Mouse (Mus musculus): ENCODE results near the gene Syt6. TPM values are rescaled to one million over a fixed set of nuclear protein-coding genes. Genes with fewer than 3 reads are reported as not detected.

Gene Syt6
- polyA plus RNA-seq, 1 experiment from 2014 or later: 0.51 TPM

- WGBS: 10% methylated on average over 22 of the region's 22 CpGs
- peaks cover 31% of the 10 kb centered on the region for H3K4me1 ChIP-seq
- DNase-seq (ENCODE audit: low spot score): no peak
- no peak overlapping the region for H3K27ac ChIP-seq
- peak overlapping the region; percentile 72 for H3K4me3 ChIP-seq
- H3K36me3 ChIP-seq: no peaks in the 10 kb centered on the region
- H3K27me3 ChIP-seq (ENCODE audit: insufficient read depth, poor library complexity, severe bottlenecking): peaks cover 87% of the 10 kb centered on the region
- H3K9me3 ChIP-seq: no peaks in the 10 kb centered on the region
These were observed 370 bp upstream of the Syt6 start for GRCm38 (mm10) chr3:103574566-103575155.

DNA sequence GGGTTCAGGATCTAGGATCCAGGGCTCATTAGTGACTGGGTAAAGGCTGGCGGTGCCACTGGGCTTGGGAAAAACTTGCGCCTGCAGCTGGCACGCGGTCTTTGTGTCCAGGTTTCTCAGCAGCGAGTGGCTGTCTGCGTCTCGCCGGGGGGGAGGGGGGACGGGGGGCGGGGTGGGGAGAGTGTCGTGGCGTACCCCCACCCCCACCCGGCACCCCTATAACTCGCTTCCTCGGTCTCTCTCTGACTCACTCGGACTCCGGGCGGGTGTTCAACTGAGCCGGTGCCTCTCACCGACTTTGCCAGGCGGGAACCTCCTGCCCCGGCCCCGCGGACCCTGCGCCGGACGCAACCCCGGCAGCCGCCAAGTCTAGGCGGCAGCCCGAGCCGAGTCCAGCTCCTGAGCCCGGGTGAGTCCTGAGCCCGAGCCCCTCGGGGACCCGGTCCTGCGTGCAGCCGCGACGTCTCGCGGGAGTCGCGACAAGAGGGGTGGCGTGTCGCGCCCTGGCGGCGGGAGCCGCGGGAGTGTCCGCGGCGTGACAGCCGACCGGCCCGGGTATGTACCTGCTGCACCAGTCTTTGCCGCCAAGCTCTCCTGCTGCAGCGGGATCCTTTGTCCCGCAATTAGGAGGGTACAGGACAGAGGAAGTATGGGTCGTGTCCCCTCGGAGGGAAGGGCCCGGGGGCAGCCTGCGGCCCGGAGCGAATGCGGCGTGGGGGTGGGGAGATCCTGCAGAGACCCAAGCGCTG is 1.0 kb downstream of the Syt6 start:
- Histone ChIP-seq H3K27me3 (ENCODE audit: insufficient read depth, poor library complexity, severe bottlenecking) (peaks cover 87% of the 10 kb centered on the region), H3K36me3 (no peaks in the 10 kb centered on the region), H3K4me3 (peak overlapping the region; percentile 72), H3K9me3 (no peaks in the 10 kb centered on the region), H3K27ac (peak overlapping the region; percentile 62), H3K4me1 (peaks cover 31% of the 10 kb centered on the region)
- DNase-seq (ENCODE audit: low spot score): no peak
- WGBS: under 1% methylated on average over 67 of the region's 69 CpGs

GRCm38 (mm10) chr3:103587136-103587535 is 12.1 kb downstream of the Syt6 start:
- no peaks in the 10 kb centered on the region for H3K9me3 ChIP-seq

GRCm38 (mm10) chr3:103587672-103588071 is 12.6 kb downstream of the Syt6 start:
- no peaks in the 10 kb centered on the region for H3K36me3 ChIP-seq
- H3K9me3 ChIP-seq: no peaks in the 10 kb centered on the region
- no peaks in the 10 kb centered on the region; the same call in 1 of the 2 replicates for H3K27me3 ChIP-seq (ENCODE audit: insufficient read depth, poor library complexity, severe bottlenecking)
- H3K4me1 ChIP-seq: peaks cover 4% of the 10 kb centered on the region; the same call in 1 of the 2 replicates
- no peak overlapping the region for H3K4me3 ChIP-seq
- no peak for DNase-seq (ENCODE audit: low spot score)
- no peak overlapping the region for H3K27ac ChIP-seq
- WGBS: 83% methylated on average over 5 of the region's 5 CpGs

More at GRCm38 (mm10) chr3:103587136-103587535, 12.1 kb downstream of the Syt6 start:
- Histone ChIP-seq H3K36me3 (no peaks in the 10 kb centered on the region), H3K27me3 (ENCODE audit: insufficient read depth, poor library complexity, severe bottlenecking) (peaks cover 2% of the 10 kb centered on the region; the same call in 1 of the 2 replicates), H3K4me3 (no peak overlapping the region), H3K4me1 (peaks cover 4% of the 10 kb centered on the region; the same call in 1 of the 2 replicates), H3K27ac (no peak overlapping the region)
- DNase-seq (ENCODE audit: low spot score): no peak
- WGBS: 89% methylated on average over 17 of the region's 17 CpGs

DNA sequence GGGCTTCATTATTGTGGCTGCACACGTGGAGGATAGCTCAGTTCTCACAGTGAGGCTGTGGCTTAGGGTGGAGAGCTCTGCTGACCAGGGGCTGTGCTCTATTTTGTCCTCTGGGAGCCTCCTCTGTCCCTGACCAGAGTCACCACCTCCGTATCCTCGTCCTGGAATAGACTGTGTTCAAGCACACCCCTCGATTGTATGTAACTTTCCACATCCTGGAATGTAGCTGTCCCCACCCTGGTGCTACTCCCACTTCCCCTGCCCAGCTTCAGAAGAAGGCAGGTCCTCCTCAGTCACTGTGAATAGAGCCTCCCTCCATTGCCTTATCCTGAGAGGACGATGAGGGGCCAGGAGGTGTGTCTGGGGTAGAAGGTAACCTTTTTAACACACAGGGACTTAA is 14.6 kb downstream of the Syt6 start:
- Histone ChIP-seq H3K4me3 (no peak overlapping the region), H3K27me3 (ENCODE audit: insufficient read depth, poor library complexity, severe bottlenecking) (no peaks in the 10 kb centered on the region; the same call in 1 of the 2 replicates), H3K36me3 (no peaks in the 10 kb centered on the region), H3K9me3 (no peaks in the 10 kb centered on the region), H3K4me1 (peaks cover 4% of the 10 kb centered on the region; the same call in 1 of the 2 replicates), H3K27ac (no peak overlapping the region)
- WGBS: 60% methylated on average over 5 of the region's 5 CpGs
- DNase-seq (ENCODE audit: low spot score): no peak

GRCm38 (mm10) chr3:103592636-103593035 is 17.6 kb downstream of the Syt6 start:
- no peak for DNase-seq (ENCODE audit: low spot score)
- peaks cover 4% of the 10 kb centered on the region; the same call in 1 of the 2 replicates for H3K4me1 ChIP-seq
- 91% methylated on average over 5 of the region's 5 CpGs for WGBS
- no peaks in the 10 kb centered on the region for H3K36me3 ChIP-seq
- no peak overlapping the region for H3K4me3 ChIP-seq
- no peak overlapping the region for H3K27ac ChIP-seq
- no peaks in the 10 kb centered on the region for H3K9me3 ChIP-seq
- H3K27me3 ChIP-seq (ENCODE audit: insufficient read depth, poor library complexity, severe bottlenecking): no peaks in the 10 kb centered on the region; the same call in 1 of the 2 replicates

GRCm38 (mm10) chr3:103593631-103594030 is 18.6 kb downstream of the Syt6 start:
- peaks cover 4% of the 10 kb centered on the region; the same call in 1 of the 2 replicates for H3K4me1 ChIP-seq
- DNase-seq (ENCODE audit: low spot score): no peak
- no peak overlapping the region for H3K27ac ChIP-seq
- H3K36me3 ChIP-seq: no peaks in the 10 kb centered on the region
- H3K4me3 ChIP-seq: no peak overlapping the region
- no peaks in the 10 kb centered on the region for H3K9me3 ChIP-seq
- no peaks in the 10 kb centered on the region for H3K27me3 ChIP-seq (ENCODE audit: insufficient read depth, poor library complexity, severe bottlenecking)
- 75% methylated on average over 5 of the region's 5 CpGs for WGBS

- Histone ChIP-seq H3K9me3 (no peaks in the 10 kb centered on the region), H3K4me1 (no peaks in the 10 kb centered on the region), H3K27me3 (ENCODE audit: insufficient read depth, poor library complexity, severe bottlenecking) (0 out of 2 replicates have a peak, but pooled peaks cover 3% of the 10 kb centered on the region), H3K4me3 (no peak overlapping the region), H3K27ac (no peak overlapping the region), H3K36me3 (no peaks in the 10 kb centered on the region)
- WGBS: 76% methylated on average over 7 of the region's 7 CpGs
- DNase-seq (ENCODE audit: low spot score): no peak
These were observed 20.3 kb downstream of the Syt6 start for GRCm38 (mm10) chr3:103595271-103595810.

DNA sequence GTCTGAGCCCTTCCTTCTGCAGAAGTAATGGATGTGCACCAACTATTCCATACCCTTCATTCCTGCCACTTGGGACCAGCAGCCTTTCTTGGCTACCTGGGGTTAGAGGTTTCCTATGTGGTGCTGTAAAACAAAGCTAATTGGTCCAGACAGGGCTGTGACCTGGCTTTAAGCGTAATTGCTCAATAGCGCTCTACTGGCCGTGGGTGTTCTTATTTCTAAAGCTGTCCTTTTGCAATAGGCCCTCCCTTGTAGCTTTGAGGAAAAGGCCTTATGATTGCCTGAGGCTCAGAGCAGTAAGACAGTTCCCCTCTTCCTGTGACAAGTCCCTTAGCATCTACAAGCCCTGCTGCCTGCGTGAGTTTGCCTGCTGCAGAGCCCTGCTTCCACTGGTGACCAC is 22.6 kb downstream of the Syt6 start:
- Histone ChIP-seq H3K27me3 (ENCODE audit: insufficient read depth, poor library complexity, severe bottlenecking) (0 out of 2 replicates have a peak, but pooled peaks cover 3% of the 10 kb centered on the region), H3K4me1 (peaks cover 6% of the 10 kb centered on the region; the same call in 1 of the 2 replicates), H3K36me3 (no peaks in the 10 kb centered on the region), H3K9me3 (no peaks in the 10 kb centered on the region), H3K4me3 (no peak overlapping the region), H3K27ac (no peak overlapping the region)
- 80% methylated on average over 4 of the region's 4 CpGs for whole genome bisulfite sequencing
- DNase-seq (ENCODE audit: low spot score): no peak

DNA sequence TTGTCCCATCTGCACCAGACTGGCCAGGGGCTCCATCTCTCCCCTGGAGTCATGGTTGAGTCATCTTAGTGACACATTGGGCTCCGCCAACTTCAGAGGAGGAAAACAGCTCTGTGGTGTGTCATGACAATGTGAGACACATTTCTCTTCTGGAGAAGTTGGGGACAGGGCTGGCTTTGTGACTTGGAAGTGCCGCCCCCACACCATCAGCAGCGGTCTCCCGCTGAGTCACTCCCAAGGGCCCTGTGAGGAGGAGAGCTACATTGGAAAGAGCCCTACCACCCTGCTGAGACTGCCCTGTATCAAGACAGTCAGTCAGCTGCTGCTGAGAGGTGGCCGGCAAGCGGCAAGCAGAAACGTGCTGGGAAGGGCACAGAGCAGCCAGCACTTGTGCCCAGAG is 26.0 kb downstream of the Syt6 start:
- no peak overlapping the region for H3K27ac ChIP-seq
- DNase-seq (ENCODE audit: low spot score): no peak
- no peaks in the 10 kb centered on the region for H3K36me3 ChIP-seq
- H3K4me3 ChIP-seq: no peak overlapping the region
- H3K9me3 ChIP-seq: no peaks in the 10 kb centered on the region
- 24% methylated on average over 7 of the region's 7 CpGs for WGBS
- 0 out of 2 replicates have a peak, but pooled peaks cover 3% of the 10 kb centered on the region for H3K27me3 ChIP-seq (ENCODE audit: insufficient read depth, poor library complexity, severe bottlenecking)
- H3K4me1 ChIP-seq: peaks cover 6% of the 10 kb centered on the region; the same call in 1 of the 2 replicates

- DNase-seq (ENCODE audit: low spot score): no peak
- H3K36me3 ChIP-seq: no peaks in the 10 kb centered on the region
- no peak overlapping the region for H3K27ac ChIP-seq
- H3K4me1 ChIP-seq: peaks cover 6% of the 10 kb centered on the region; the same call in 1 of the 2 replicates
- no peak overlapping the region for H3K4me3 ChIP-seq
- 0 out of 2 replicates have a peak, but pooled peaks cover 3% of the 10 kb centered on the region for H3K27me3 ChIP-seq (ENCODE audit: insufficient read depth, poor library complexity, severe bottlenecking)
- 81% methylated on average over 1 of the region's 1 CpGs for WGBS
- H3K9me3 ChIP-seq: no peaks in the 10 kb centered on the region
These were observed 26.5 kb downstream of the Syt6 start for GRCm38 (mm10) chr3:103601561-103601960.

- no peak for DNase-seq (ENCODE audit: low spot score)
- Histone ChIP-seq H3K4me1 (peaks cover 2% of the 10 kb centered on the region; the same call in 1 of the 2 replicates), H3K9me3 (no peaks in the 10 kb centered on the region), H3K4me3 (no peak overlapping the region), H3K36me3 (no peaks in the 10 kb centered on the region), H3K27ac (no peak overlapping the region), H3K27me3 (ENCODE audit: insufficient read depth, poor library complexity, severe bottlenecking) (0 out of 2 replicates have a peak, but pooled peaks cover 6% of the 10 kb centered on the region)
- WGBS: 79% methylated on average over 6 of the region's 6 CpGs
These were observed 31.1 kb downstream of the Syt6 start for GRCm38 (mm10) chr3:103606045-103606597.
